ENCODE assay signal across 9 mouse cellular contexts in the genomic region with DNA sequence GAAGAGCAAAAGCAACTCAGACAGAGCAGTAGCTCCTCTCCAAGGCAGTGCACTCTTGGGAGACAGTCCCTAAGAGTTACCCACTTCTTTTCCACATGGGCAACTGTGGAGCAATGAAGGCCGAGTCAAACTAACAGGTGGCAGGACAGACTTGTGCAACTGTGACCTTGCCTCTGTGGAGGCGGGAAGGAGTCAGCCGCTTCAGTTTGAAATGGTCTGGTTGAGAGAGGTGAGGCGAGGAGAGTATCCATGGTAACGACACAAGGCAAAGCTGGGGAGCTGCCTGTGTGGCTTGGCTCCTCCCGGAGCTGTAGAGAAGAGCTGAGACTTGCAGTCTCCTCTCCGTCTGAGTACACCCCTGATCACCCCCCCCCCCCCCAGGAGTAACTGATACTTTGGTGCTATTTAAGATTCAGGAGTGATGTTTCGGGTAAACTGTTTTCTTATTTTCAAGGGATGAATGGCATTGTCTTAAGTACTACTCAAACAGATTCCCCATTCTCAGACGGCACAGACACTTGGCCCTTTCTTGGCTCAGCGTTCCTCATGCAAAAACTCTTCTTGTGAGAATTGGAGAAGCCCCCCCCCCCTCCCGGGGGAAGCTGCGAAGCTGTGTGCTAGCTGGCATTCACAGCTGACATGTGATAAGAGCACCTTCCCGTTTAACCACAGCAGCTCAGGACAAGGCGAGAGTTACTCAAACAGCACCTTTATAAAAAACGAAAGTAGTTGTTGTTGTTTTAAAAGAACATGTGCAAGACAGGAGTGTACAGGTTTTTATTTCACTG. TPM values are rescaled to one million over a fixed set of nuclear protein-coding genes. Genes with fewer than 3 reads are reported as not detected.
DNase-seq lines count a peak whose midpoint lies in the region; ATAC-seq and TF ChIP-seq lines count a peak whose summit lies in the region.
"Had no signal": no experiment of that assay in that cellular context is flagged by ENCODE, and none has a peak within 500 bp of the region (broad histone marks: within the 10 kb centered on the region; RNA-seq: fewer than 3 reads in every experiment).

No protein-coding gene starts in this region.

- no peak overlapping the region for H3K9ac ChIP-seq in lung, postnatal 0 days (replicated peaks; ENCODE audit: low read depth)
- no peak overlapping the region for H3K9ac ChIP-seq in forebrain, postnatal 0 days
- H3K9ac ChIP-seq in midbrain, embryonic 14.5 days (replicated peaks; ENCODE audit: low read length), result no peak overlapping the region
- H3K9ac ChIP-seq: liver, embryonic 15.5 days had no signal

- peak; percentile 55 for DNase-seq in adrenal gland, adult 2 months
- no peak for DNase-seq in adrenal gland, postnatal 4 days (ENCODE audit: low spot score in 2 of 2)
- DNase-seq in lung, postnatal 0 days (ENCODE audit: low spot score), result peak; percentile 32
- no peak for DNase-seq in lung, postnatal 25 days (ENCODE audit: low spot score)
- DNase-seq in forebrain, postnatal 0 days, result peak; percentile 68
- peak; percentile 72 for DNase-seq in midbrain, embryonic 14.5 days
- DNase-seq in urinary bladder, postnatal 10 days (ENCODE audit: low spot score), result no peak
- DNase-seq in lung, adult 18-20 months, result no peak

- H3K36me3 ChIP-seq in lung, postnatal 0 days (ENCODE audit: insufficient read depth, low read length), result no peaks in the 10 kb centered on the region
- no peaks in the 10 kb centered on the region for H3K36me3 ChIP-seq in forebrain, postnatal 0 days (ENCODE audit: insufficient read depth)
- H3K36me3 ChIP-seq in midbrain, embryonic 14.5 days (ENCODE audit: control insufficient read depth, insufficient read depth, low read length), result no peaks in the 10 kb centered on the region
- H3K36me3 ChIP-seq: liver, embryonic 15.5 days had no signal

- ATAC-seq in lung, postnatal 0 days, result no peak
- ATAC-seq in forebrain, postnatal 0 days, result peak; percentile 92
- peak; percentile 67 for ATAC-seq in midbrain, embryonic 14.5 days (ENCODE audit: low FRiP score, low TSS enrichment)

- 7% methylated on average over 15 of the region's 15 CpGs for WGBS in lung, postnatal 0 days
- whole genome bisulfite sequencing in forebrain, postnatal 0 days, result 9% methylated on average over 15 of the region's 15 CpGs
- 13% methylated on average over 15 of the region's 15 CpGs for WGBS in midbrain, embryonic 14.5 days

- no peaks in the 10 kb centered on the region for H3K9me3 ChIP-seq in lung, postnatal 0 days (ENCODE audit: low read length)
- H3K9me3 ChIP-seq in forebrain, postnatal 0 days (ENCODE audit: low read length), result no peaks in the 10 kb centered on the region
- no peaks in the 10 kb centered on the region for H3K9me3 ChIP-seq in midbrain, embryonic 14.5 days (ENCODE audit: control insufficient read depth, low read length)
- H3K9me3 ChIP-seq: liver, embryonic 15.5 days had no signal

- H3K4me3 ChIP-seq in lung, postnatal 0 days (ENCODE audit: low read depth, low read length), result no peak overlapping the region
- no peak overlapping the region for H3K4me3 ChIP-seq in forebrain, postnatal 0 days (ENCODE audit: low read depth, low read length)
- H3K4me3 ChIP-seq in midbrain, embryonic 14.5 days (replicated peaks; ENCODE audit: low read depth, low read length), result no peak overlapping the region
- H3K4me3 ChIP-seq: liver, embryonic 15.5 days had no signal

- H3K4me2 ChIP-seq in lung, postnatal 0 days (replicated peaks; ENCODE audit: low read depth, low read length), result no peak overlapping the region
- no peak overlapping the region for H3K4me2 ChIP-seq in forebrain, postnatal 0 days (ENCODE audit: low read depth)
- H3K4me2 ChIP-seq in midbrain, embryonic 14.5 days (ENCODE audit: low read length), result 0 out of 2 replicates have a peak overlapping the region, but pooled peaks have one; percentile 13
- H3K4me2 ChIP-seq: liver, embryonic 15.5 days had no signal

- no peaks in the 10 kb centered on the region for H3K4me1 ChIP-seq in lung, postnatal 0 days (ENCODE audit: insufficient read depth, low read depth, low read length)
- H3K4me1 ChIP-seq in forebrain, postnatal 0 days (ENCODE audit: insufficient read depth), result peaks cover 10% of the 10 kb centered on the region; the same call in 1 of the 2 replicates
- H3K4me1 ChIP-seq in midbrain, embryonic 14.5 days (ENCODE audit: control insufficient read depth, insufficient read depth, low read length), result peaks cover 14% of the 10 kb centered on the region
- H3K4me1 ChIP-seq: liver, embryonic 15.5 days had no signal

- H3K27ac ChIP-seq in lung, postnatal 0 days (ENCODE audit: low read length), result no peak overlapping the region
- no peak overlapping the region for H3K27ac ChIP-seq in forebrain, postnatal 0 days (ENCODE audit: low read depth, low read length)
- H3K27ac ChIP-seq in midbrain, embryonic 14.5 days (replicated peaks; ENCODE audit: low read depth, low read length), result no peak overlapping the region
- H3K27ac ChIP-seq: liver, embryonic 15.5 days had no signal

- H3K27me3 ChIP-seq in lung, postnatal 0 days (replicated peaks; ENCODE audit: insufficient read depth, low read length), result no peaks in the 10 kb centered on the region
- no peaks in the 10 kb centered on the region for H3K27me3 ChIP-seq in forebrain, postnatal 0 days (ENCODE audit: insufficient read depth, low read length)
- no peaks in the 10 kb centered on the region for H3K27me3 ChIP-seq in midbrain, embryonic 14.5 days (ENCODE audit: control insufficient read depth, insufficient read depth, low read length)
- H3K27me3 ChIP-seq: liver, embryonic 15.5 days had no signal

- no peak for TF ChIP-seq CTCF in lung, postnatal 0 days (IDR thresholded peaks at IDR 0.05)
- no peak for TF ChIP-seq CTCF in forebrain, postnatal 0 days (IDR thresholded peaks at IDR 0.05; ENCODE audit: low read depth)

- no peak for TF ChIP-seq EP300 in lung, postnatal 0 days (IDR thresholded peaks at IDR 0.05)

RNA-seq across cellular contexts. Expression of a gene that starts 54.9 kb away (rescaled TPM):
- total RNA-seq in adrenal gland, adult 2 months (2021), result 10 to 100 TPM; 15.3 to 18.8 TPM
- polyA plus RNA-seq in adrenal gland, adult 2 months (2012; rRNA removed), result 22.8 and 40.7 TPM in 2 replicates
- 10 to 100 TPM; 11.2 to 12.4 TPM for total RNA-seq in adrenal gland, postnatal 4 days (2021)
- polyA plus RNA-seq in lung, postnatal 0 days (2015; fragmentation: Nextera tagmentation; extraction: Ambion mirVana), result 5.2 TPM in 2 replicates
- 42.5 and 47.4 TPM in 2 replicates for total RNA-seq in forebrain, postnatal 0 days (2014; rRNA removed)
- 25.7 and 40.4 TPM in 2 replicates for polyA plus RNA-seq in forebrain, postnatal 0 days (2015; fragmentation: Nextera tagmentation; extraction: Ambion mirVana)
- polyA plus RNA-seq in midbrain, embryonic 14.5 days (2014; fragmentation: Nextera tagmentation; extraction: Ambion mirVana), result 25.2 and 26.1 TPM in 2 replicates

Comparison
In these comparisons a context has a peak if more than half of its experiments do, and no peak if none do; other contexts are left out.
1. DNase-seq: peak in adrenal gland, adult 2 months (single experiment), lung, postnatal 0 days (single experiment), forebrain, postnatal 0 days (single experiment) and midbrain, embryonic 14.5 days (single experiment); none in adrenal gland, postnatal 4 days (0 of 2), lung, postnatal 25 days (single experiment), urinary bladder, postnatal 10 days (single experiment) and lung, adult 18-20 months (0 of 2).